Mouse (Mus musculus) G1E (cell line): ENCODE results near the gene Arl15.

ENCODE experiments used
- CTCF ChIP-seq: IDR thresholded peaks from 2 replicates; pipeline ENCODE4 v1.5.1; 2012; ENCODE audit warnings: low read depth, low read length, inconsistent platforms, mixed read lengths
- GATA1 ChIP-seq: IDR thresholded peaks from 2 replicates; pipeline ENCODE4 v1.6.1; 2012; ENCODE audit warnings: borderline replicate concordance, low read length, inconsistent platforms, mixed read lengths

- TF ChIP-seq CTCF (no peak), GATA1 (no peak)
Observed at GRCm38 (mm10) chr13:113775244-113776140, 18.8 kb upstream of the Arl15 start.
